Mouse (Mus musculus) liver, adult 2 months (tissue): Measurements from ENCODE around the gene Stat5b. TPM values are rescaled to one million over a fixed set of nuclear protein-coding genes. Genes with fewer than 3 reads are reported as not detected.

Source experiments
- DNase-seq: peaks from one replicate; pipeline ENCODE4 v3.0.0-alpha.2; 2011; ENCODE audit warnings: low read depth, low spot score; ENCODE audit errors: extremely low read depth
- H3K27ac ChIP-seq: fragments of 200-500 bp; replicated peaks from 2 replicates; pipeline ENCODE4 v1.5.1; 2012; ENCODE audit warnings: low read depth, mild to moderate bottlenecking, control low read depth, inconsistent platforms, low read length; ENCODE audit not compliant: insufficient read depth
- H3K27me3 ChIP-seq: fragments of 200-500 bp; 2 replicates; pipeline ENCODE4 v1.6.1; 2012; ENCODE audit warnings: mild to moderate bottlenecking, moderate library complexity, low read length, inconsistent platforms; ENCODE audit not compliant: control insufficient read depth, insufficient read depth
- H3K36me3 ChIP-seq: fragments of 200-500 bp; 2 replicates; pipeline ENCODE4 v1.6.1; 2012; ENCODE audit warnings: low read length, inconsistent platforms; ENCODE audit not compliant: control insufficient read depth, insufficient read depth
- H3K4me1 ChIP-seq: fragments of 200-500 bp; 2 replicates; pipeline ENCODE4 v1.6.1; 2011; ENCODE audit warnings: low read length; ENCODE audit not compliant: control insufficient read depth, insufficient read depth
- H3K4me3 ChIP-seq: fragments of 200-500 bp; 2 replicates; pipeline ENCODE4 v1.5.1; 2011; ENCODE audit warnings: low read depth, mild to moderate bottlenecking, control low read depth, low read length, moderate library complexity; ENCODE audit not compliant: insufficient read depth
- H3K79me2 ChIP-seq: fragments of 200-500 bp; 2 replicates; pipeline ENCODE4 v1.6.1; 2012; ENCODE audit warnings: inconsistent platforms, mild to moderate bottlenecking, low read length, moderate library complexity; ENCODE audit not compliant: control insufficient read depth, insufficient read depth
- H3K9ac ChIP-seq: fragments of 200-500 bp; 2 replicates; pipeline ENCODE4 v1.6.1; 2012; ENCODE audit warnings: low read depth, mild to moderate bottlenecking, control low read depth, inconsistent platforms, low read length
- CTCF ChIP-seq: fragments of 200-500 bp; IDR thresholded peaks from 2 replicates; pipeline ENCODE4 v1.5.1; 2011; ENCODE audit warnings: low read depth, low read length, control low read depth
- POLR2A ChIP-seq: fragments of 200-500 bp; IDR thresholded peaks from 2 replicates; pipeline ENCODE4 v1.6.1; 2011; ENCODE audit warnings: low read length, control low read depth; ENCODE audit not compliant: insufficient read depth; ENCODE audit errors: extremely low read depth
- WGBS: fragments of 180-500 bp; shearing (Covaris S2); methylation state at CpG from one replicate; pipeline ENCODE4 v1.1.7; 2018; 5-methylcytosine and 5-hydroxymethylcytosine counted together
- polyA plus RNA-seq: library from polyadenylated mRNA; depleted of rRNA; stranded (reverse); fragments of >200 nt; gene quantifications from 2 replicates; pipeline ENCODE4 v1.2.3, GENCODE M21; 2012
- total RNA-seq: library from RNA; depleted of rRNA; stranded (reverse); fragments of >200 nt; gene quantifications from 2 replicates; pipeline ENCODE4 v1.2.3, GENCODE M21; 2014

Stat5b gene
- total and polyA plus RNA-seq, 2 experiments = 31.8 to 32.0 TPM

DNA sequence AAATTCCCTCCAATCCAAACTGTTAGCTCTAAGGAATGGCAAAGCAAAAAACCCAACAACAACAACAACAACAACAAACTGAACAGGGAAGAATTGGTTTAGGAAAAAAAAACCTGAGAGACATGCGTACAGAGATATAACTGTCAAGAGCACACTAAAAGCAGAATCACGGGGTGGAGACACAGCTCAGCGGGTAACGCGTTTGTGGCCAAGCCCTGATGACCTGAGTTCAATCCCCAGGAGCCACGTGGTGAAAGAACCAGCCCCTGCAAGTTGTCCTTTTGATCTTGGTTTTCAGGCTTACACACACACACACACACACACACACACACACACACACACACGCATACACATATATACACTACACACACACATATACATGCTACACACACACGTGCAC, 31.5 kb downstream of the Stat5b start:
- peaks cover 50% of the 10 kb centered on the region for H3K4me1 ChIP-seq
- no peak overlapping the region for H3K4me3 ChIP-seq
- WGBS = 33% methylated on average over 8 of the region's 8 CpGs
- no peaks in the 10 kb centered on the region for H3K27me3 ChIP-seq
- peaks cover 41% of the 10 kb centered on the region; the same call in 1 of the 2 replicates for H3K79me2 ChIP-seq
- peak overlapping the region; percentile 27 for H3K27ac ChIP-seq
- TF ChIP-seq CTCF (no peak), POLR2A (no peak)
- peak; percentile 85 for DNase-seq
- H3K9ac ChIP-seq = no peak overlapping the region
- H3K36me3 ChIP-seq = no peaks in the 10 kb centered on the region

DNA sequence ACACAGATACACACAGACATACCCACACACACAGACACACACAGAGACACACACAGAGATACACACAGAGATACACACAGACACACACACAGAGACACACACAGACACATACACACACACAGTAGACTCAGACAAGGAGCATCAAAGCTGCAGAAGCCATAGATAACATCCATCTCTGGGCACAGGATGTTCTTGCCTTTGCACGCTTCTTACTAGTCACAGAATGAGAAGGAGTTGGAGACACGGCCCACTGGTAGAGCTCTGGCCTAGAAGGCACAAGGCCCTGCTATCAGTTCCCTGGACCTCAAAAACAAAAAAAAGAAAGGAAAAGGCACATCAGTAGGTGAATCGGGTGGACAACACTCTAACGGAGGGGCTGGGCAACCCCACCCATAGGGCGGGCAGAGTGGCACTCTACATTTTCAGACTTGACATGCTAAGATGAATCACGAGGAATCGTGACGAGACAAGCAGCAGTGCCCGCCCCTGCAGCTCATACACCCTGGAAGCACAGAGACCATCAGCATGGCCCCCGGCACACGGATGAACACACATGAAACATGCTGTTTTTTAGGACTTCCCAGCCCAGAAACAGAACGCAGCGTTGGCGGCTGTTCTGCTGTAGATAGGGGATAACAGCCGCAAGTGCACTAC, 32.0 kb downstream of the Stat5b start:
- 82% methylated on average over 15 of the region's 15 CpGs for WGBS
- TF ChIP-seq POLR2A (no peak), CTCF (no peak)
- H3K36me3 ChIP-seq = no peaks in the 10 kb centered on the region
- peak overlapping the region; percentile 8; the same call in 1 of the 2 replicates for H3K9ac ChIP-seq
- H3K4me3 ChIP-seq = no peak overlapping the region
- H3K27ac ChIP-seq = peak overlapping the region; percentile 68; the same call in 1 of the 2 replicates
- peaks cover 41% of the 10 kb centered on the region; the same call in 1 of the 2 replicates for H3K79me2 ChIP-seq
- no peaks in the 10 kb centered on the region for H3K27me3 ChIP-seq
- peaks cover 50% of the 10 kb centered on the region for H3K4me1 ChIP-seq
- DNase-seq = no peak

DNA sequence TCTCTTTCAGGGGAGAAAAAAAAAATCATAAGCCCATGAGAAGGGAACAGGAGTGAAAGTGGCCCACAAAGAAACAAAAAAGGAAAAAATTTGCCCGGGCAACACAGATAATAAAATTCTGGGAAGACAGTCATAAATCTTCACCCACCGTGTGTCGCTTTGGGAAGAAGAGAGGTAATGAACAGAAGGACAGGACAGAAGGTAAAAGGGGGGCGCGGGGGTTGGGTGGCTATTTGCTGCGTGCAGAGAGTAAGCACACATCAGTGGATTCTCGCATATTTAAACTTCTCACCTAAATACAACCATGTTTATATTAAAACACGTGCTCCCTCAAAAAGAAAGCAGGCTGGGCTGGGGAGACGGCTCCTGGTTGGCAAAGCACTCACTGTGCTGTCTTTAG, 33.2 kb downstream of the Stat5b start:
- no peak for DNase-seq
- Histone ChIP-seq H3K4me1 (peaks cover 47% of the 10 kb centered on the region), H3K36me3 (no peaks in the 10 kb centered on the region), H3K4me3 (no peak overlapping the region), H3K27me3 (no peaks in the 10 kb centered on the region), H3K9ac (no peak overlapping the region), H3K27ac (peak overlapping the region; percentile 68), H3K79me2 (peaks cover 41% of the 10 kb centered on the region; the same call in 1 of the 2 replicates)
- 28% methylated on average over 9 of the region's 9 CpGs for WGBS
- no peak for TF ChIP-seq POLR2A

DNA sequence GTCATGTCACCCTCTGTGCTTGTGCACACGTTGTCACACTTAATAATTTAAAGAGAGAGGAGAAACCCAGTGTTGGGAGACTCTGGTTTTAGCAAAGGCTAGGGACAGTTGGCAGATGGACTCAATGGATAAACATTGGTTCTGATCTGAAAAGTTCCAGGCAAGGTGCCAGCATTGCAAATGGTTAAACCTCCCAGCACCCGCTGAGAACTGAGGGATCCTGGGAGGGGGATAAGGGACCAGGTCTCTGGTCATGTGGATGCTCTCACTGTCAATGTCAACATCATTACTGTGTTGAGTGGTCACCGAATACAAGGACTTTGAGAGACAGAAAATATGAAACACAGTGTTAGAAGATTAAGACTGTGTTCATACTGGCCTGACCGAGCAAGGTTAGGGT, 33.7 kb downstream of the Stat5b start:
- H3K27ac ChIP-seq = peak overlapping the region; percentile 90
- peaks cover 44% of the 10 kb centered on the region; the same call in 1 of the 2 replicates for H3K79me2 ChIP-seq
- peaks cover 46% of the 10 kb centered on the region for H3K4me1 ChIP-seq
- no peak overlapping the region for H3K4me3 ChIP-seq
- peak overlapping the region; percentile 43 for H3K9ac ChIP-seq
- TF ChIP-seq CTCF (no peak), POLR2A (no peak)
- peak; percentile 91 for DNase-seq
- WGBS = 21% methylated on average over 4 of the region's 4 CpGs
- no peaks in the 10 kb centered on the region for H3K36me3 ChIP-seq
- no peaks in the 10 kb centered on the region for H3K27me3 ChIP-seq

DNA sequence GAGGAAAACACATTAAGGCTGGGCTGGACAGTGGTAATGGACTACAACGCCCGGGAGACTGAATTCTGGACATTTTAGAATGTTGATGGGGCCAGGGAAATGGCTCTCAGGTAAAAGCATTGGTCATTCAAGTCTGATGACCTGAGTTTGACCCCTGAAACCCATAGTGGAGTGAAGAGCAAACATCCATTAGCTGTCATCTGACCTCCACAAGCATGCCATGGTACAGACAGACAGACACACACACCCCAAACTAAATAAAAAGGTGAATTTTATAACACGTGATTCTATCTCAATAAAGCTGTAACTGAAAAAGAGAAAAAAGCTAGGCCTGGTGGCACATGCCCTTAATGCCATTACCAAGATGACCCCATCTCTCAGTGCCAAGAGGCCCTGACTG, 34.2 kb downstream of the Stat5b start:
- 0 out of 2 replicates have a peak, but pooled peaks cover under 1% of the 10 kb centered on the region for H3K36me3 ChIP-seq
- TF ChIP-seq POLR2A = no peak
- peak; percentile 91 for DNase-seq
- H3K27ac ChIP-seq = peak overlapping the region; percentile 90
- peak overlapping the region; percentile 43 for H3K9ac ChIP-seq
- WGBS = 20% methylated on average over 3 of the region's 3 CpGs
- H3K79me2 ChIP-seq = peaks cover 44% of the 10 kb centered on the region; the same call in 1 of the 2 replicates
- no peaks in the 10 kb centered on the region for H3K27me3 ChIP-seq
- H3K4me1 ChIP-seq = peaks cover 44% of the 10 kb centered on the region
- H3K4me3 ChIP-seq = no peak overlapping the region

DNA sequence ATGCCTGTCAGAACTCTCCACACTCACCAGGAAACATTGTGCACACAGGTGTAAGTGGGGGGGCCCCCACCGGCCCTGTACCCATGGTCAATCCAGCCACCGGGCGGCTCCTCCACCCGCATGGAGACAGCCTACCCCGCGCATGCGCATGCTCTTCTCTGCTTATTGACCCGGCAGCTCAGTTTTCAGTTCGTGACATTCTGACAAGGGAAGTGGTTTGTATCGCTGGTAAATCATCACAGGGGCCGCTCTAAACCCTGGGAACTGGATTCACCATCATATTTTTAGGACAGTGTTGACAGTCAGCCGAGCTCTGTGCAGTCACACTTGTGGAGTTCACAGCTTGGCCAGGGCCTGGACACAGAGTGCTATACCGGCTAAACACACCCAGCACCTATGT, 36.0 kb downstream of the Stat5b start:
- WGBS = 14% methylated on average over 13 of the region's 13 CpGs
- Histone ChIP-seq H3K27me3 (no peaks in the 10 kb centered on the region), H3K4me1 (peaks cover 47% of the 10 kb centered on the region), H3K36me3 (0 out of 2 replicates have a peak, but pooled peaks cover 2% of the 10 kb centered on the region), H3K4me3 (no peak overlapping the region), H3K79me2 (peaks cover 43% of the 10 kb centered on the region; the same call in 1 of the 2 replicates), H3K27ac (peak overlapping the region; percentile 53), H3K9ac (peak overlapping the region; percentile 45; the same call in 1 of the 2 replicates)
- TF ChIP-seq POLR2A (no peak), CTCF (no peak)
- DNase-seq = peak; percentile 80
